Mouse (Mus musculus) G1E (cell line): Measurements from ENCODE around the gene Pcbp3. TPM values are rescaled to one million over a fixed set of nuclear protein-coding genes. Genes with fewer than 3 reads are reported as not detected.

Experiments
- ATAC-seq: 2 replicates; pipeline ENCODE4 v1.8.0; 2016; ENCODE audit warnings: mild to moderate bottlenecking; ENCODE audit not compliant: insufficient number of reproducible peaks, poor library complexity, low FRiP score, severe bottlenecking; ENCODE audit errors: extremely low read depth
- DNase-seq: peaks from one replicate; pipeline ENCODE4 v3.0.0; 2012; ENCODE audit warnings: low spot score
- H3K27me3 ChIP-seq: 2 replicates; pipeline ENCODE4 v1.6.1; 2012; ENCODE audit warnings: mild to moderate bottlenecking, low read length, inconsistent platforms; ENCODE audit not compliant: insufficient read depth
- H3K36me3 ChIP-seq: replicated peaks from 2 replicates; pipeline ENCODE3; 2012; ENCODE audit warnings: mild to moderate bottlenecking, inconsistent platforms
- H3K4me1 ChIP-seq: 2 replicates; pipeline ENCODE4 v1.6.1; 2012; ENCODE audit warnings: low read depth, low read length, inconsistent platforms, mixed read lengths; ENCODE audit not compliant: insufficient read depth
- H3K4me3 ChIP-seq: 2 replicates; pipeline ENCODE4 v1.5.1; 2012; ENCODE audit warnings: low read depth, mild to moderate bottlenecking, inconsistent platforms, low read length, moderate library complexity, mixed read lengths
- H3K9me3 ChIP-seq: replicated peaks from 2 replicates; pipeline ENCODE4 v1.6.1; 2012; ENCODE audit warnings: inconsistent platforms
- CTCF ChIP-seq: IDR thresholded peaks from 2 replicates; pipeline ENCODE4 v1.5.1; 2012; ENCODE audit warnings: low read depth, low read length, inconsistent platforms, mixed read lengths
- GATA1 ChIP-seq: IDR thresholded peaks from 2 replicates; pipeline ENCODE4 v1.6.1; 2012; ENCODE audit warnings: borderline replicate concordance, low read length, inconsistent platforms, mixed read lengths
- GATA2 ChIP-seq: IDR thresholded peaks from 2 replicates; pipeline ENCODE4 v1.6.1; 2012; ENCODE audit warnings: low read depth, low read length, inconsistent platforms, borderline replicate concordance
- POLR2AphosphoS5 ChIP-seq: IDR thresholded peaks from 2 replicates; pipeline ENCODE4 v1.6.1; 2012; ENCODE audit warnings: low read depth, low read length, inconsistent platforms; ENCODE audit not compliant: insufficient replicate concordance
- TAL1 ChIP-seq: conservative IDR thresholded peaks from 2 replicates; pipeline ENCODE4 v1.6.1; 2012; ENCODE audit warnings: low read depth, low read length, inconsistent platforms, mixed read lengths
- polyA plus RNA-seq: library from polyadenylated mRNA; stranded (reverse); fragments of >175 nt; gene quantifications from 2 replicates; pipeline ENCODE4 v1.2.3, GENCODE M21; 2012
- total RNA-seq, 2 experiments: library from RNA; stranded (forward) in 1 of 2; stranded (reverse) in 1 of 2; fragments of 200-1000 nt in 1 of 2; fragments of >200 nt in 1 of 2; fragmentation: Nextera tagmentation in 1 of 2; gene quantifications; 2 replicates each; pipeline ENCODE4 v1.2.3; 2014 to 2017

Pcbp3 gene
- total and polyA plus RNA-seq, 3 experiments: not detected

GRCm38 (mm10) chr10:76815481-76815880 is 146.2 kb downstream of the Pcbp3 start:
- Histone ChIP-seq H3K27me3 (no peaks in the 10 kb centered on the region), H3K4me3 (no peak overlapping the region), H3K9me3 (no peaks in the 10 kb centered on the region), H3K4me1 (no peaks in the 10 kb centered on the region), H3K36me3 (no peaks in the 10 kb centered on the region)
- no peak for DNase-seq
- no peak for ATAC-seq
- TF ChIP-seq CTCF (no peak), GATA1 (no peak), GATA2 (no peak)

- TF ChIP-seq GATA2 (no peak), CTCF (no peak), POLR2AphosphoS5 (no peak), TAL1 (no peak), GATA1 (no peak)
- Histone ChIP-seq H3K4me1 (no peaks in the 10 kb centered on the region), H3K27me3 (peaks cover 2% of the 10 kb centered on the region; the same call in 1 of the 2 replicates), H3K36me3 (no peaks in the 10 kb centered on the region), H3K9me3 (no peaks in the 10 kb centered on the region), H3K4me3 (no peak overlapping the region)
- ATAC-seq: no peak
- no peak for DNase-seq
Observed at GRCm38 (mm10) chr10:76814811-76815210, 146.9 kb downstream of the Pcbp3 start.

GRCm38 (mm10) chr10:76809916-76810660 is 151.6 kb downstream of the Pcbp3 start:
- no peaks in the 10 kb centered on the region for H3K36me3 ChIP-seq
- H3K9me3 ChIP-seq: no peaks in the 10 kb centered on the region
- no peak for ATAC-seq
- H3K4me3 ChIP-seq: no peak overlapping the region
- no peak for TF ChIP-seq TAL1
- no peak for TF ChIP-seq POLR2AphosphoS5
- no peak for TF ChIP-seq CTCF
- no peak for TF ChIP-seq GATA2
- no peak for TF ChIP-seq GATA1
- H3K4me1 ChIP-seq: no peaks in the 10 kb centered on the region
- no peak for DNase-seq
- peaks cover 6% of the 10 kb centered on the region; the same call in 1 of the 2 replicates for H3K27me3 ChIP-seq

GRCm38 (mm10) chr10:76809439-76809838 is 152.2 kb downstream of the Pcbp3 start:
- Histone ChIP-seq H3K9me3 (no peaks in the 10 kb centered on the region), H3K27me3 (peaks cover 6% of the 10 kb centered on the region; the same call in 1 of the 2 replicates), H3K4me3 (peak overlapping the region; percentile 23; the same call in 1 of the 2 replicates), H3K36me3 (no peaks in the 10 kb centered on the region), H3K4me1 (no peaks in the 10 kb centered on the region)
- no peak for DNase-seq
- TF ChIP-seq TAL1: no peak
- no peak for TF ChIP-seq GATA2
- no peak for TF ChIP-seq GATA1
- no peak for TF ChIP-seq CTCF
- no peak for TF ChIP-seq POLR2AphosphoS5
- ATAC-seq: no peak

- no peaks in the 10 kb centered on the region for H3K9me3 ChIP-seq
- peaks cover 6% of the 10 kb centered on the region; the same call in 1 of the 2 replicates for H3K27me3 ChIP-seq
- TF ChIP-seq TAL1: no peak
- no peak for TF ChIP-seq GATA2
- TF ChIP-seq GATA1: no peak
- TF ChIP-seq CTCF: no peak
- TF ChIP-seq POLR2AphosphoS5: no peak
- no peak for DNase-seq
- no peaks in the 10 kb centered on the region for H3K36me3 ChIP-seq
- no peaks in the 10 kb centered on the region for H3K4me1 ChIP-seq
- ATAC-seq: no peak
- H3K4me3 ChIP-seq: no peak overlapping the region
Observed at GRCm38 (mm10) chr10:76808446-76809400, 153.0 kb downstream of the Pcbp3 start.

- TF ChIP-seq GATA1 (no peak), CTCF (no peak), POLR2AphosphoS5 (no peak), TAL1 (no peak), GATA2 (no peak)
- DNase-seq (no peak), ATAC-seq (no peak)
- Histone ChIP-seq H3K9me3 (no peaks in the 10 kb centered on the region), H3K4me1 (no peaks in the 10 kb centered on the region), H3K4me3 (no peak overlapping the region), H3K36me3 (no peaks in the 10 kb centered on the region), H3K27me3 (0 out of 2 replicates have a peak, but pooled peaks cover 4% of the 10 kb centered on the region)
Observed at GRCm38 (mm10) chr10:76802500-76802885, 159.2 kb downstream of the Pcbp3 start.
